Mouse (Mus musculus) hindbrain, embryonic 12.5 days (tissue): ENCODE data around the gene Ass1. TPM values are rescaled to one million over a fixed set of nuclear protein-coding genes. Genes with fewer than 3 reads are reported as not detected.

Experiments used
- polyA plus RNA-seq: library from polyadenylated mRNA; unstranded; fragments of >200 nt; fragmentation: Nextera tagmentation; extraction: Ambion mirVana; gene quantifications from 2 replicates; pipeline ENCODE4 v1.2.1, GENCODE M21; 2016

The Ass1 gene
- polyA plus RNA-seq, 1 experiment from 2014 or later = 7.2 TPM

Other genes starting within 250 kb of the Ass1 start
- gene Ncs1, start 224.4 kb upstream of the Ass1 start, polyA plus RNA-seq = 99.8 and 107 TPM in 2 replicates
- gene Hmcn2, start 155.8 kb upstream of the Ass1 start, polyA plus RNA-seq = 0.30 and 0.33 TPM in 2 replicates
- gene Fubp3, start 102.4 kb downstream of the Ass1 start, polyA plus RNA-seq = 86.0 and 96.8 TPM in 2 replicates
- 6.7 and 10.4 TPM in 2 replicates for gene Prdm12, start 169.8 kb downstream of the Ass1 start, polyA plus RNA-seq
- gene Exosc2, start 200.5 kb downstream of the Ass1 start, polyA plus RNA-seq = 46.4 and 49.4 TPM in 2 replicates
- 44.7 and 47.2 TPM in 2 replicates for gene Abl1, start 218.2 kb downstream of the Ass1 start, polyA plus RNA-seq